Mouse (Mus musculus) urinary bladder, postnatal 14 days (tissue): ENCODE results near the gene Rps6ka1.

Experiments
- DNase-seq: peaks from one replicate; pipeline ENCODE4 v3.0.0; 2021; ENCODE audit warnings: low spot score

Rps6ka1 gene

GRCm38 (mm10) chr4:133897431-133897891, 9.9 kb upstream of the Rps6ka1 start:
- DNase-seq, result peak; percentile 42

- DNase-seq, result no peak
These were observed 9.4 kb upstream of the Rps6ka1 start for GRCm38 (mm10) chr4:133896984-133897383.

DNA sequence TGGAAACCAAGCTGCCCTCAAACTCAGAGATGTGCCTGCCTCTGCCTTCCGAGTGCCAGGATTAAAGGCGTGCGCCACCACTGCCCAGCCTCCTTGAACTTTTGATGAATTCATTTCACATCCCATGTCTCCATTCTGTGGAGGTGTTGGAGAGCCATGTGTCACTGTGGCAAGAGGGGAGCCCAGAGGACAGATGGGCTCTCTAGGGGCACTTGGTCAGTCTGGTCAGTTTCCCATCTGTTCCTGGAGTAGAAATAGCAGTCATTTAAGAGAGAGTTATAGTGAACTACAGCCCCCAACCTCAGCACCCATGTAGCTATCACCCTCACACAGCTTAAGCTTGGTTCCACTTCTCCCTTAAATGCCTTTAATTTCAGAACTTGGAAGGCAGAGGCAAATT, 8.4 kb upstream of the Rps6ka1 start:
- DNase-seq, result no peak

GRCm38 (mm10) chr4:133887249-133887648, 348 bp downstream of the Rps6ka1 start:
- peak; percentile 34 for DNase-seq

DNA sequence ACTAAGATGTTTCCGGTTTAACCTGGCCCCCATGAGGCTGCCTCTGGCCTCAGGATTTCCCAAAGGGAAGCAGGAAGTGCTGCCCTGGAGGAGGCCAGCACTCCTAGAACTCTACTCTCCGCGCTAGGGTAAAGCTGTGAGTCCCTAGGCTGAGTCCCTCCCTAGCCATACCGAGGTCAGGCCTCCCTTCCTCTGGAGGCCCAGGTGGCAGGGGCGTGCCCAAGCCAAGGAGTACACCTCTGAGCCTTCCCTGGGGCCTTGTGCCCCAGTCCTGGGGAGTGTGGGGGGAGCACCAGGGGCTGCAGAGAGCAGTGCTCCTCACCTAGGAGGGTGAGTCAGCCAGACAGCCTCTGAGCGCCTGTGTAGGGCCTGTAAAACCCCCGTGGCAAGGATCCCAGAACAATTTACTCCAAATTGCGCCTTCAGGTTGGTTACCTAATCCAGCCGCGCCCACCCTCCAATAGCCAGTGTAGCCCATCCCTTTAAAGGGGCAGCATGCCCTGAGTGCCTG, 1.6 kb downstream of the Rps6ka1 start:
- peak; percentile 41 for DNase-seq

DNA sequence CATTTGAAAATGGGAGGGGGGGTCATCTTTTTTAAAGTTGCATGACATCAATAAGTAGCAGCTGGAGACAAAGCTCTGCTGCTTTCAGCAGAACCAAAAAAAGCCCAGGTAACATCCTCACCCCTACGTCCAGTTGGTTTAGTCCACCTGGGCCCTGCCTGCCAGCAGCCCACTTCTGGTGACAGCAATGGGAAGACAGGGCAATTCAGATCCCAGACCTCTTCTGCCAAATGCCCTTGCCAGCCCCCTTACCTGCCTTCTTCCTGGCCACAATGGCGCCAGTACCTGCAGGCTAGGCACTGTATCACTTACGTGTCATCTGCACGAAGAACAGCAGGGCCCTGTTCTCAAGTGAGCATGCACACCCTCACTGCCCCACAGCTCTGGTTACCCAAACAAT, 2.3 kb downstream of the Rps6ka1 start:
- no peak for DNase-seq

- DNase-seq, result no peak
These were observed 2.7 kb downstream of the Rps6ka1 start for GRCm38 (mm10) chr4:133884888-133885287.

DNA sequence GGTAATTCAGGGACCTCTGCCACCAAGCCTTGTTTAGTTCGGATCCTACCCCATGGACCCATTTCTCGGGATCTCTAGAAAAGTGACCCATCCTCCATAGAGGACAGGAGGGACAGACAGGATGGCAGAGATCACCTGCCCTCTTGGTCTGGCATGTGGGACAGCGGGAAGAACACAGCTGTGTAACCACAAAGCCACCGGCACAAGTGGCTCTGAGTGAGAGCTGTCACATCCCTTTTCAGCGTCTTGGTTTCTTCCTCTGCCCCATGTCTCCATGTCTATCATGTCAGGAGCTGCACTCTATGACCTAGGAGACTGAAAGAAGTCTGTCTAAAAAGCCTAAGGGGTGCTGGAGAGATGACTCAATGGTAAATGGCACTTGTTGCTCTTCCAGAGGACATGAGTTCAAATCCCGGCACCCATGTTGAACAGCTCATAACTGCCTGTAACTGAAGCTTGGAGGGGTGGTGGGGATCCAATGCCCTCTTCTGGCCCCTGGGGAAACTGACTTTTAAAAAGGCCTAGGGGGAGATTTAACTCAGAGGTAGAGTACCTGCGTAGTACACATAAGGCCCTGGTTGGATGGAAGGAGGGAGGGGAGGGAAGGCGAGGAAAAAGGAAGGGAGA, 3.4 kb downstream of the Rps6ka1 start:
- DNase-seq, result no peak

DNA sequence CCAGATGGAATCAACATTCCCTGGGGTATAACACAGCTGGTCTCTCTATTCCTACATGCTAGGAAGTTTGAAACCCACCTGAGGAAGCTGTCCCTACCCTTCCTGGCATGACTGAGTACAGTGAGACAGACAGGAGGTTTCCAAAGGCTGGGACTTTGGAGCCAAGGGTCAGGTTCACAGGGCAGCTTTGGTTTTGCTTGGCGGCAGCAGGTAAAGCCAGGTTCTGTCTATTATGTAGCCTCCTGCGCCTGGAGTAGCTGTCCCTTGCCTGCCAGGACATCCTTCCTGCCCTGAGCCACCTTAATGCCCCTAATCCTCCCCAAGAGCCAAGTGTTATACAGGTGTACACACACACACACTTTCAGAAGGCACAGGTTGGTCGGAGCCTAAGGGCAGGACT, 5.7 kb downstream of the Rps6ka1 start:
- DNase-seq, result no peak

DNA sequence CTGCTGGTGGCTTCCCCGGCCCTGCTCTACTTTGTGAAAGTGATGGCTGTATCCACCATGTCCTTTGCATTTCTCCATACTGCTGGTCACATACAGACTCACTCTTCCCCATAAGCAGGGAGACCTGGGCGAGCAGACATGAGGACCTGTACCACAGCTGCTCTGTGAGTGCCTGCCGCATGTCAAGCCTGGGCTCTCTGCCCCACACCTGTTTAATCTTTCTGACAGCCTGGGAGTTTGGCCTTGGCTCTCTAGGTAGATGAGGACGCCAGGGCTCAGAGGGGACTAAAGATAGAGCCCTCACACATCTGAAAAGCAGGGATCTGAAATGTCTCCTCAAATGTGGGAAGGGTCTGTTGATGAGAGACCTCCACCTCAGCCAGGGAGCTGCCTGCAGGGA, 6.2 kb downstream of the Rps6ka1 start:
- no peak for DNase-seq

GRCm38 (mm10) chr4:133879145-133879902, 8.3 kb downstream of the Rps6ka1 start:
- DNase-seq, result peak; percentile 43

DNA sequence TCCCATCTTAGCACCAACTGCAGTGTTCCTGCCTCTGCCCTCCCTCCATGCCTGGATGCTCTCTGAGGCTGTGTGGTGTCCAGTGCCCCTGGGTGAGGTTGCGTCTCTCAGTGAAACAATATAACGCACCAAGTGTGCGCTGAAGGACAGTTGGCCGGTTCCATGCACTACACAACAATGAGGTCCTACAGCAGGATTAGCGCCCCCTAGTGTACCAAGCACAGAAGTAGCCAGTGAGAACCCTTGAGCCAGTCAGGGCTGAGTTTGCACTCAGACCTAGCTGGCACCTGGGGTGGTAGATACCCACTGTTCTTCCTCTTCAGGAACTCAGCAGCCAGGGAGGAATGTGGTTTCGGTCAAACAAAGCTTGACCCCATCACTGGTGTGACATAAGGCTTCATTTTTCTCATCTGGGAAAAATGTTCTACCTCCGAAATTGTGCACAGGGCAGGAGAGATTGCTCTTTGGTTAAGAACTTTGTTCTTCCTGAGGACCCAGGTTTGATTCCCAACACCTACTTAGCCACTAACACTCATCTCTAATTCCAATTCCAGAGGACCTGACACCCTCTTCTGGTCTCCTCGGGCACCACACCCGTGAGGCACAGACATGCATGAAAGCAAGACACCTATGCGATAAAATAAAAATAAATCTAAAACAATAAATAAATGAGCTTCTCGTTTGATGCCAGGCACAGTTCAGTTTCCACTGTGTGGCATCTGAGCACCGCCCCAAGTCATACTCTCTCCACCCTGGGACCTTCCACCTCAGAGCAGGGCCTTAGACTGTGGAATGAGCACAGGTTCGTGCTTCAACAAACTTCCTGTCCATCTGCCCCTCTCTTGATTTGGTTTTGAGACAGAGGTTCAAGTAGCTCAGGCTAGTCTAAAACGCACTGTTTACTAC, 9.5 kb downstream of the Rps6ka1 start:
- DNase-seq, result no peak

DNA sequence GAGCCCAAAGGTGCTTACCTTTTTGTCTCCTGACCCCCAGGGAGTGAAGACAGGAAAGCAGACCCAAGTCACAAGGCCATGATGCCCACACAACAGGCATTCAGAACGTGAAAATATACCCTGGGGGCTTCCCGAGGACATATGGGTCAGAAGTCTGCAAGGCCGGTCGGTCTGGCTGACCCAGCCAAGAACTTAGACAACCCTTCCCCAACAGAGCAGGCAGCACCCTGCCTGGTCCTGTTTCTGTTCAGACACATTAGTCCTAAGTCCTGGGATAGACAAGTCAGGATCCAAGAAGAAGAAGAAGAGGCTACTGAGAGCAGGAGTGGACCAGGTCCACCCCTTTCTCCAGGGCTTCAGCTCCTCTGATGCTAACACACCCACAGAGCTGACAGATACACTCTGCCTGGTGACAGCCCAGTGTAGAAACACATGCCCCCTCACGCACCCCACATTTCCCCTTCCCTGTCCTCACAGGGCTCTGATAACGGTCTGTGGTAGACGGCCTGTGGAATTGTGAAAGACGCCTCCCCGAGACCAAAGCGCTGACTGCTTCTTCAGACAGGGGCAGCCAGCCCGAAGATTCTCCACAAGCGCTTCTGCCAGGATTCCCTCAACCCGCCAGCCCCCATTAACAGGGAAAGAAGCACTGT, 12.6 kb downstream of the Rps6ka1 start:
- no peak for DNase-seq

DNA sequence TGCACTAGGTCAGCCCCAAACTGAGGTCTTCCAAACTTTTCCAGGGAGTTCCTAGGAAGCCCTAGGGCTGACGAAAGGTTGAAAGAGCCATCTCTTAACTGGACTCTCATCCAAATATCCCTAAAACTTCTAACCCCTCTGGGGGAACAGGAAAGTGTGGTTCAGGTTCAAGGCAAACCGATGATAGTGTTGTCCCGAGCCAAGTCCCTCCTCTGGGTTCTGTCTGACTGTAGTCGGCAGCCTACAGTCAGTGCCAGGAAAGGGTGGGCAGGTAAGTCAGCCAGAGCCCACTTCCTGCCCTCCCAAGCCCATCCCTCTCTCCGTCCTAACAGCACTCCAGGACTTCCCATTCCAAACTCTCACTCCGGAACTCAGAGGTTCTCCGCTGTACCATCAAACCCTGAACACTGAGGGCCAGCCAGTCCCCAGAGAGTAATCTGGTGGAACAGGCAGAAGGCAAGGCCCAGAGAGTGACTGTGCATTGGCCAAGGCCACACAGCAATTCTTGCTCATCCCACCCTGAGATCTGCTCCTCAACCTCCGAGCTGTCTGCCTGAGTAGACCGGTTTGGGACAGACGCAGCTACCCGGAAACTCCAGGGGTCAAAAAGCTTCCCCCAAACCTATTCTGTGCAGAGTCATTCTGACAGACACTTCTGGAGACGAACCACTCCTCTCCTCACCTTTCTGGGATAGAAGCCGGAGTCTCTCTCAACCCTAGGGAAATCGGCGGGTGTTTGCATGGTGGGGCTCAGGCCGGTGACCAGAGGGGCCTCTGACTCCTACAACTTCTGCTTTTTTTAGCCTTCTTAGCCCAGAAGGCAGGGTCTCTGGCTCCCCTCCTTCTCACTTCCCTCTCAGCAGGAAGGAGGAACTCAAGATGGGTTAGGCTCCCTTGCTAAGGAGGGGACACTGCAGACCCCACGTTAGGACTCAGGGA, 13.4 kb downstream of the Rps6ka1 start:
- no peak for DNase-seq

DNA sequence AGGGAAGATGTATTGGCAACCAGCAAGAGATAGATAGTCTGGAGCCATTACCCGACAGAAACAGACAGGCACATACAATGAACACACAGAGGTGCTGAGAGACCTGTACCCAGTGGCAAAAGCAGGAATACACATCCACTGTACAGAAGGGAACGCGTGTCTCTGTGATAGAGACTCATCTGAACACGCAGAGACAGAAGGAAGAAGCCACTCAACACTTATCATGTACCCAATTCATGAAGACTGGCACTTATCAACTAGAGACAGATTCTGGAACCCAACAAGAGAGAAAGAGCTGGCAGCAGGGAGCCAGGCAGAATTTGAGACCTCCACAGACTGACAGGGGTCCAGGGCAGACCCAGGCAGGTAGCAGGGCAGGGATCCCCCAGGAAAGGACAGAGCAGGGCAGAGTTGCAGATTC, 14.2 kb downstream of the Rps6ka1 start:
- DNase-seq, result no peak

DNA sequence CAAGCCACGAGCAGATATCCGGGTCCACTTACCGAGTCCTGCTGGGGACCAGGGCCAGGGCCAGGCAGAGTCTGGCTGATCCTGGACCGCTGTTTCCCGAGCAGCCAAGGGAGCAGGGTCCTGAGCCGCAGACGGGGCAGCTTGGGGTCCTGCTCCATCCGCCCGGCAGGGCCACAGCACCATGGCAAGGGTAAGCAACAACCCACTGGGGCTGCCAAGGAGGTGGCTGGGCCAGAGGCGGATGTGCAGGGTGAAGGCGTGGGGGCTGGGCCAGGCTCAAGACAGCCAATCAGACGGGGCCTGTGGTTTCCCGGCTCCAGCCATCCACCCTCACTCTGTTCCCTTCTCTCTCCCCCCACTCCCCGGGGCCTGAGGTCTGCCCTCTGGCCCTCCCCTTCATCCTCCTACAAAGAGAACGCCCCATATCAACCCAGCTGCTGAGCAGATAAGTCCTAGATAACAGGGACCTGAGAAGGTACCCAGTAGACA, 14.7 kb downstream of the Rps6ka1 start:
- no peak for DNase-seq

- no peak for DNase-seq
These were observed 15.3 kb downstream of the Rps6ka1 start for GRCm38 (mm10) chr4:133872222-133872811.

DNA sequence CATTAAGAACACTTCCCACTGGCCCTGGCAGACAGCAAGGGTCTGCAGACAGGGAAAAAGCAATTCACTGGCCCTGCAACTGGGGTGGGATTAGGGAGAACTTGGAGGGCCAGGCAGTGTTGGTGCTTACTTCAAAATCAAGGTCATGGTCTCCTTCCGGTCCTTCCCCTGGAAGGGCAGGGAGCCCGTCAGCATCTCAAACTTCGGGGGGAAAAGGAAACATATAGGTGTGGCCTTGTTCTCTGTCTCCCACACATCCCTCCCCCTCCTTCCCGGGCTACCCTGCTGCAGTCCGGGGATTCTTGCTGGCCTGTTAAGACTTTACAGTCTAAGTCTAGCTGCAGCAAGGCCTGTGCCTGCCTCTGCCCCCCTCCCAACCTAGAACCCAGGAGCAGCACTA, 22.4 kb downstream of the Rps6ka1 start:
- DNase-seq, result no peak

DNA sequence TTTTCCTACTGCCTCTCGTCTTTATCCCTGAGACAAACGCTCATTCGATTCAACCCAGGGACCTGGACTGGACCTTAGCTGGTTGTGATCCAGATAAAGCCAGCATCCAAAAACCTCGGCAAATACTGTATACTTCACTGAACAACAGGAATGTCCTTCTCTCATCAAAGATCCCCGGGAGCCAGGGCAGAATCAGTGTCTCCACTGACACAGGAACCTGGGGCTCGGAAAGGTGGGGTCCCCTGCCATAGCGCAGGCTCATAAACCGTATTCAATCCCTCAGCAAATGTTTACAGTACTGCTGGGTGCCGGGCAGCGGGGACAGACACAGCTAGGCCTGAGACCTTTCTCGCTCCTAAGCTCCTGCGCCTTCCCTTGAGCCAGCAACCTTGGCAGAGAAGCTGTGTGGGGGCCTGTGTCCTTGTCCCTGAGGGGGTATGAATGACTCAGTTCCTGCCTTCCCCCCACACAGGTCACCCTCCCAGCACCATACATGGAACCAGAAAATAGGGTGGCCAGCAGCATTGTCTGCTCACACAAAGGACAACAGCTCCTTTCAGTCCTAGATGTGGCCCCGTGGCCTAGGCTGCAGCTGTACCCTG, 23.1 kb downstream of the Rps6ka1 start:
- DNase-seq, result no peak
